Mouse (Mus musculus) thymus, adult 2 months (tissue): ENCODE results near the gene Dach2.

Experiments
- CTCF ChIP-seq: fragments of 200-500 bp; IDR thresholded peaks from 2 replicates; pipeline ENCODE4 v1.5.1; 2012; ENCODE audit warnings: mild to moderate bottlenecking, control low read depth, low read length, moderate library complexity, borderline replicate concordance; ENCODE audit not compliant: control insufficient read depth, poor library complexity, insufficient read depth; ENCODE audit errors: extremely low read depth
- POLR2A ChIP-seq: fragments of 200-500 bp; IDR thresholded peaks from 2 replicates; pipeline ENCODE4 v1.6.1; 2012; ENCODE audit warnings: mild to moderate bottlenecking, low read length, control low read depth, moderate library complexity; ENCODE audit not compliant: control insufficient read depth, poor library complexity, insufficient read depth; ENCODE audit errors: extremely low read depth

- no peak for TF ChIP-seq CTCF
- no peak for TF ChIP-seq POLR2A
Measured at GRCm38 (mm10) chrX:113408756-113409155, 111.4 kb downstream of the Dach2 start.
